Mouse (Mus musculus): ENCODE measurements around the gene Apoh. TPM values are rescaled to one million over a fixed set of nuclear protein-coding genes. Genes with fewer than 3 reads are reported as not detected.

Gene Apoh
- total and polyA plus RNA-seq, 3 experiments, result not detected

DNA sequence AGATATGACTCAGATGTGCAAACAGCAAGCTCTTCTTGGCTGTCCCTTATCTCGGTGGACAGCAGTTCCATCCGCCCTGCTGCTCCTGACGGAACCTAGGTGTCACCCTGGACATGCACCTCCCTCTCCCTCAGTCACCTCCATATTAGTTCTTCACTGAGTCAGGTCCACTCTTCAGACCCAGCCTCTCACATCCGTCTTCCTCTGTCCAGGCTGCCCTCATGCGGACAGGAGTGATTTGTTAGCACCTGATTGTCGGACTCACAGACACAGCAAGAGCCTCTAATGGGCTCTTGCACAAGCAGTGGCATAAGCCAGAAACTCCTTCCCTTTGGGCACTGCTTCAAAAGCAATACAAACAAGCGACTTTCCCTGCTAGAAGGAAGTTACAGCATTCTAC is 35.9 kb upstream of the Apoh start:
- no peaks in the 10 kb centered on the region; a peak in 1 of 4 replicates for H3K4me1 ChIP-seq (ENCODE audit: control insufficient read depth in 1 of 2, insufficient read depth in 2 of 2, low read length in 2 of 2)
- no peak overlapping the region for H3K27ac ChIP-seq (ENCODE audit: control insufficient read depth, low read depth, low read length)
- H3K36me3 ChIP-seq (ENCODE audit: control insufficient read depth in 1 of 2, insufficient read depth in 2 of 2, low read length in 2 of 2), result peaks cover 0 to under 1% of the 10 kb centered on the region in 2 experiments; a peak in 1 of 4 replicates

DNA sequence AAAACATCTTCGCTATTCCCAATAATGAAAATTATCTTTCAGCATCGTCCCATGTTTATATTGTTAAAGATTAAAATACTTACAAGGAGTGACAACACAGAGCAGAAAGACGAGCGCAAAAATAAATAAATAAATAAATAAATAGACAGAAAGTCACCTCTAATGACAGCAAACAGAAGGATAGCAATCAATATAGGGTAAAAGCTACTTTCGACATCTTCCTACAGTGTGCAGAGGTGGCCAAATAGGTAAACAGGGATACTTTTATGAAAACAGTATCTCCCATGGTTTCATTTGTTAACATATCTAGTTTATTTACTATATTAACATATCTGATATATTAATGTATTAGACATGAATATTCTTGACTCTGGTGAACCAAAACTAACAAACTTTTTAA is 34.9 kb upstream of the Apoh start:
- peaks cover 3% of the 10 kb centered on the region; the same call in 1 of the 2 replicates for H3K79me2 ChIP-seq (ENCODE audit: control insufficient read depth, insufficient read depth, low read length, poor library complexity)
- TF ChIP-seq SIN3A (IDR thresholded peaks at IDR 0.05; ENCODE audit: low read length) (no peak), ZKSCAN1 (IDR thresholded peaks at IDR 0.05; ENCODE audit: low read depth, low read length) (no peak)
- no peak overlapping the region for H3K27ac ChIP-seq (ENCODE audit: control insufficient read depth, low read depth, low read length)
- H3K36me3 ChIP-seq (ENCODE audit: control insufficient read depth in 1 of 2, insufficient read depth in 2 of 2, low read length in 2 of 2), result peaks cover 0 to 2% of the 10 kb centered on the region in 2 experiments; a peak in 1 of 4 replicates
- no peak overlapping the region for H3K9ac ChIP-seq (ENCODE audit: control insufficient read depth, low read depth, low read length, poor library complexity, severe bottlenecking)
- H3K9me3 ChIP-seq (replicated peaks; ENCODE audit: insufficient read depth, low read length), result no peaks in the 10 kb centered on the region
- no peak overlapping the region for H3K4me3 ChIP-seq (ENCODE audit: control insufficient read depth in 1 of 2, insufficient read depth in 1 of 2, low read depth in 2 of 2, low read length in 2 of 2)
- H3K4me1 ChIP-seq (ENCODE audit: control insufficient read depth in 1 of 2, insufficient read depth in 2 of 2, low read length in 2 of 2), result no peaks in the 10 kb centered on the region; a peak in 1 of 4 replicates
- H3K27me3 ChIP-seq (ENCODE audit: control insufficient read depth in 1 of 2, insufficient read depth in 2 of 2, low read length in 2 of 2), result no peaks in the 10 kb centered on the region
- no peak for DNase-seq (ENCODE audit: low read depth, low spot score)

More for the DNA sequence above, 35.9 kb upstream of the Apoh start:
- DNase-seq (ENCODE audit: low read depth, low spot score), result no peak
- Histone ChIP-seq H3K79me2 (ENCODE audit: control insufficient read depth, insufficient read depth, low read length, poor library complexity) (peaks cover 3% of the 10 kb centered on the region; the same call in 1 of the 2 replicates), H3K9me3 (replicated peaks; ENCODE audit: insufficient read depth, low read length) (no peaks in the 10 kb centered on the region), H3K4me3 (ENCODE audit: control insufficient read depth in 1 of 2, insufficient read depth in 1 of 2, low read depth in 2 of 2, low read length in 2 of 2) (no peak overlapping the region), H3K9ac (ENCODE audit: control insufficient read depth, low read depth, low read length, poor library complexity, severe bottlenecking) (no peak overlapping the region), H3K27me3 (ENCODE audit: control insufficient read depth in 1 of 2, insufficient read depth in 2 of 2, low read length in 2 of 2) (no peaks in the 10 kb centered on the region)
- TF ChIP-seq E2F4 (IDR thresholded peaks at IDR 0.05; ENCODE audit: borderline replicate concordance, low read depth, low read length), result no peak
- no peak for TF ChIP-seq MAZ (IDR thresholded peaks at IDR 0.05; ENCODE audit: low read depth, low read length)
- TF ChIP-seq MEF2A (IDR thresholded peaks at IDR 0.05; ENCODE audit: extremely low read depth, insufficient replicate concordance, low read depth, low read length, poor library complexity, severe bottlenecking), result no peak
- TF ChIP-seq ZNF384 (IDR thresholded peaks at IDR 0.05; ENCODE audit: low read depth, low read length), result no peak
- no peak for TF ChIP-seq UBTF (IDR thresholded peaks at IDR 0.05; ENCODE audit: borderline replicate concordance, insufficient read depth, low read depth, low read length)

DNA sequence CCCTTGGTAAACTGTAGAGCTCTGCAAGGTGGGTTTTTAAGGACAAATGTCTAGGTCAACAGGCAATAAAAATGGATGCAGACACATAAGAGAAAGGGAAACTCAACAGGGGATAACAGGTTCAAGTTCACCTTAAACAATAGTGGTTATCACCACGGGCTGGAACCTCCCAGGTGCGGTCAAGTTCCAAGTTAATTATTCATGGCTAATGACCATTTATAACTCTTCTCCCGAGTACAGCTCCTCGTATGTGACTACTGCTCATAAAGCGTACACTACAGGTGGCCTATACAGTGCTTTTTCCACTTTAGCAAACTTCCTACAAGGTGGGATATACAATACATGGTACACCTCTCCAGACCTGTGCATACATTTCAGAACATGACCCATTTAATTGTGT is 33.4 kb upstream of the Apoh start:
- Histone ChIP-seq H3K9ac (ENCODE audit: control insufficient read depth, low read depth, low read length, poor library complexity, severe bottlenecking) (no peak overlapping the region), H3K9me3 (replicated peaks; ENCODE audit: insufficient read depth, low read length) (no peaks in the 10 kb centered on the region), H3K4me1 (ENCODE audit: control insufficient read depth in 1 of 2, insufficient read depth in 2 of 2, low read length in 2 of 2) (peaks cover 2 to 3% of the 10 kb centered on the region in 2 experiments), H3K27me3 (ENCODE audit: control insufficient read depth in 1 of 2, insufficient read depth in 2 of 2, low read length in 2 of 2) (no peaks in the 10 kb centered on the region), H3K79me2 (ENCODE audit: control insufficient read depth, insufficient read depth, low read length, poor library complexity) (peaks cover 6% of the 10 kb centered on the region), H3K4me3 (ENCODE audit: control insufficient read depth in 1 of 2, insufficient read depth in 1 of 2, low read depth in 2 of 2, low read length in 2 of 2) (no peak overlapping the region), H3K27ac (ENCODE audit: control insufficient read depth, low read depth, low read length) (no peak overlapping the region), H3K36me3 (ENCODE audit: control insufficient read depth in 1 of 2, insufficient read depth in 2 of 2, low read length in 2 of 2) (peaks cover 0 to 7% of the 10 kb centered on the region in 2 experiments; a peak in 2 of 4 replicates)
- DNase-seq (ENCODE audit: low read depth, low spot score), result no peak
- TF ChIP-seq ETS1 (IDR thresholded peaks at IDR 0.05; ENCODE audit: low read depth, low read length) (no peak), TAL1 (IDR thresholded peaks at IDR 0.05; ENCODE audit: low read length) (no peak), POLR2A (IDR thresholded peaks at IDR 0.05; ENCODE audit: control insufficient read depth in 1 of 2, insufficient read depth in 1 of 2, low read depth in 1 of 2, low read length in 2 of 2, poor library complexity in 1 of 2) (no peak), GATA1 (IDR thresholded peaks at IDR 0.05; ENCODE audit: low read depth, low read length) (no peak), MYC (IDR thresholded peaks at IDR 0.05; ENCODE audit: low read depth, low read length) (no peak), CHD1 (IDR thresholded peaks at IDR 0.05; ENCODE audit: low read depth, low read length) (no peak), CHD2 (IDR thresholded peaks at IDR 0.05; ENCODE audit: low read length) (no peak), USF2 (IDR thresholded peaks at IDR 0.05; ENCODE audit: borderline replicate concordance in 1 of 2, insufficient read depth in 1 of 2, low read depth in 1 of 2, low read length in 2 of 2) (no peak), TBP (IDR thresholded peaks at IDR 0.05; ENCODE audit: low read depth, low read length) (no peak), NELFE (IDR thresholded peaks at IDR 0.05; ENCODE audit: low read depth, low read length) (no peak), ZMIZ1 (IDR thresholded peaks at IDR 0.05; ENCODE audit: low read depth, low read length) (no peak), NRF1 (IDR thresholded peaks at IDR 0.05; ENCODE audit: insufficient read depth, low read depth, low read length, poor library complexity, severe bottlenecking) (no peak), SIN3A (IDR thresholded peaks at IDR 0.05; ENCODE audit: low read length) (no peak)

Data from MEL (cell line).